Mouse (Mus musculus): Measurements from ENCODE around the gene Ccdc50.

The Ccdc50 gene

DNA sequence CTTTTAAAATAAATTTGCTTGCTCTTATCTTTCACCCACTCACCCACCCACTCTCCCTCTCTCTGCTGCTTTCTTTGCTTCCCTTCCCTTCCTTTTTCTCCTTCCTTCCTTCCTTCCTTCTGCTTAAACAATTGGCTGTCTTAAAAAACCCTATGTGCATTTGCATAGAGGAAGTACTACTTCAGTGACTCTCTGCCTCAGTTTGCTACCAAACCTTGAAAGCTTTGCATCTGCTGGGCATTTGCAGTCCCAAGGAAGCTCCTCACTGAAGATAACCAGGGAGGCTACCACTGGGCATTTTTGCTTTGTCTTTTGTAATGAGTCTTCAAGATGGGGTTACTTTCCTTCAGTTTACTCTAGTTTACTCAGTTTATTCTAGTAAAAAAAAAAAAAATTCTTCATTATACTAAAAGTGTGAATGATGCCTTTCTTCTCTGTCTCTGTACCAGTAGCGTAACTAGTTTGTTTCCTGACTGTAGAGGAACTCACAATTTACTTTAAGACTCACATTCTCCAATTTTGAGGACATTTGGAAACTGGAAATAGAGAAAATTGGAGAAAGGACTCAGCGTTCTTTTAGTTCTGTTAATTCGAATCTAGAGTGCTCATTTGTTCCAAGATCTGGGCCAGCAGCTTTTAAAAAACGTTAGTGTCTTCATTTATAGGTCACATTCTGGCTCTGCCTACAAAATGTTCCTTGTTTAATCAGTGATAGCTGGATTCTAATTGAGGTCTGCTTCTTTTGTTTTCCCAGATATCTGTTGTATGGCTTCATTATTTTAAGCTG lies 6.8 kb downstream of the Ccdc50 start:
- DNase-seq (ENCODE audit: low spot score) = no peak

DNA sequence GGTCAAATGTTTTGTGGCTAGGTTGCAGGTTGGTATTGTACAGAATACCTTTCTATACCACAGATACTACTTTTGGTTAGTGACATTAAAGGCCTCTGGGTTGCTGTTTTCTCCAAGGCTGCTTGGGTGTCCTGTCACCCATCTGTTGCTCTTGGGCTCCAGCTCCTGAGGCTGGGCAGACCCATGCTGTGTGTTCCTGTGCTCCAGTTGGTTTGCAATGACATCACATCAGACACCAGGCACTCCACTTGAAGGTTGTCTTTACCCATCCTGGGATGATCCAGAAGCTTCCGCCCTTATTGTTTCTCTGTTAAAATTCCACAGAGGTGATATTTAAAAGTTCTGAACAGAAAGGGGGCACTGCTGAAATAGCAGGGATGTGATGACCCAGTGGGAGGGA lies 8.3 kb downstream of the Ccdc50 start:
- no peak for DNase-seq (ENCODE audit: low spot score)

DNA sequence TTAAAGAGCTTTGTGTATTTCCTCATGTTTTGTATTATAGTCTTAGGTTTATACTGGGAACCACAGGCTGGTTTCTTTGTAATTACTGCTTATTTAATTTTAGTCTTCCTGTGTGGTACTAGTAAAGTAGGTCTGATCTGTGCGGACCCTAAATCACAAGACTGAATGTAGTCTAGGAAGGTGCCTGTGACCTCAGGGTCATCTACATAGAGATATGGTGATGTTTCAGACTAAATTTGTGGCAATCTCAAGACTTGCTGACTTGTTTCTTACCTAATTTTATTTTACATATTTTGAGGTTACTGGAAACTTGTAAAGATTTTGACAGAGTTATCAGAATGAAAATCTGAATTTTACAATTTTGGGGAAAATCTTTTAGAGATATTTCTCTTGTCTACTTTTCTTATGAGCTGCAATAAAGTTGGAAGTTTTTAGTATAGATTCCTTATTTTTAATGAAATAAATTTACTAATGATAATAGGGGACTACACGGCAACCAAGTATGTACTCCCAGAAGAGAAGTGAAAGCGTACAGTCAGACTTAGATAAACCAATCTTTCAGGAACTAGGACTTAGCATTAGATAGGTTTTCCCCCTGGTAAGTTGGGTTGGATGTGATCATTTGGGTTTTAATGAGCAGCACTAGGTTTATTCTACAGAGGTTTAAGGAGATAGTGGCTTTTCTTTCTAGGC lies 10.5 kb downstream of the Ccdc50 start:
- no peak for DNase-seq (ENCODE audit: low spot score)

DNA sequence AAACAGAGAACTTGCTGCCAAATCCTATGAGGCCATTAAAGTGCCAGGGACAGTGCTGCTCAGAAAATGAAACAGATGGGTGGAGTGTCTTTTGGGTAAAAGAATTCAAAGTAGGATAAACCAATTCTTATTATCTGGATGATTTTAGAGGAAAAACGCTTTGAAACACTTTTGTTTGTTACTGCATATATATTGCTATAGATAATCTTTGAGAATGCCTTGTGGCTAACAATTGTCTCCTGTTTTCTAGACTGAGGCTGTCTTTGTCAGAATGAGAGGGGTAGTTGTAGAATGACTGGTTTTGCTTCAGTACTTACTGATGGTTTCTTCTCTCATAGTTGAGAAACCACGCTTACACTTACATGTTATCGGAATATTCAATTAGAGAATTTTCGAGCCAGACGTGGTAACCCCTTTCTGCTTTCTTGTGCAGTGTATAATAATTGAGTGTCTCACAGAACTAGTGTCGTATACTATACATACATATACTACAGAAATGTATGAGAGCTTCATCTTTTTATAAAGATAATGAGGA lies 11.1 kb downstream of the Ccdc50 start:
- DNase-seq (ENCODE audit: low spot score) = no peak

DNA sequence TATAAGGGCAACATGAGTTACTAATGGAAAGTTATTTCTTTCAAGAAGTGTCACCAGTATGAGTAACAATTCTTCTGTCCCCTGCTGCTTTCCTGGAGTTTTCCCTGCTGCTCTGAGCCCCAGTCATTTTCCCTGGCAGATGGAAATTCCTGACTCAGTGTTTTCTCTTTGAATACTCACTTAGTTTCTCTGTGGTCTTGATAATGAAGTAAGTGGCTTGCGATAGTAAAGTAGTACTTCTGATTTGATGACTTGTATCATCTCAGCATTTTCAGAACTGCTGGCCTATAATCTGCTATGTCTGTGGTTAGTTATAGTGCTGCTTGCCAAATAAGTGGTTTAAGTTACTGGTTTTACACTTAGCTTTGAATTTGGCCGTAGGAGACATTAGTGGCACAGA lies 12.9 kb downstream of the Ccdc50 start:
- no peak for DNase-seq (ENCODE audit: low spot score)

DNA sequence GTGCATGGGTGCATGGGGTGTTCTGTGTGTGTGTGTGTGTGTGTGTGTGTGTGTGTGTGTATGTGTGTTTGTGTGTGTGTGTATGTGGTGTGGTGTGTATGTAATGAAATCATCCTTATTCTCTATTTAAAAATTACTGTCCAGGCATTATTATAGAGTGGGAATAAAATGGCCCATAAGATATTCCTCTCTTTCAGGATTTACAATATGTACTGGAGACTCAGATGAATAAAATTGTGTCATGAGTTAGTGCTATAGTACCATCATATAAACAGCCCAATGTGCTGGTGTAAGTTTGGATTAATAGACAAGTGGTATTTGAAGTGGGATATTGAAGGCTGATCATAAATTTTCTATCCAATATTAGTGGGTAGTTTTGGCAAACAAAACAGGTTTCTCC lies 15.4 kb downstream of the Ccdc50 start:
- DNase-seq (ENCODE audit: low spot score) = no peak

DNA sequence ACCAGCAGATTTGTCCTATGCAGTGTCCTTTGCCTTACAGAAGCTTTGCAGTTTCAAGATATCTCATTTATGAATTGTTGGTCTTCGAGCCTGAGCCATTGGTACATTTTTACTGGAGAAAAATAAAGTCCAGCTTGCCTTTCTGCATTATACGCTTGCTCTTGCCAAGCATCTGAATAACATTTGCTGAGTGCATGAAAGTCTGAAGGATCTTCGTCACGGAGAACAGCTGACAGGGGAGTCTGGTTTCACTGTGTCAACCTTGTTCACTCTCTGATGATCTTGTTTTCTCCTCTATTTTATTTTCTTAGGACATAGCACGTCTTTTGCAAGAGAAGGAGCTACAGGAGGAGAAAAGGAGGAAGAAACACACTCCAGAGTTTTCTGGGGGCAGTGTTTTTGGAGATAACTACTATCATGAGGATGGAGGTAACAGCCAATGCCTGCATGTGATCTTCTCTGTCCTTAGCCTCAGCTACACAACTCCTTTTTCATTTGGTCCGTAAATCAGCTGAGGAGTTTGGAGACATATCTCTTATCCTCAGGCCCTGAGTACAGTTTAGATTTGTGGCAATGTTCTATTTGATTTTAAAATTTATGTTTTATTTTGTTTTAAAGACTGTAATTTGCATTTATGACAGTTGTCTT lies 28.4 kb downstream of the Ccdc50 start:
- no peak for DNase-seq (ENCODE audit: low spot score)

DNA sequence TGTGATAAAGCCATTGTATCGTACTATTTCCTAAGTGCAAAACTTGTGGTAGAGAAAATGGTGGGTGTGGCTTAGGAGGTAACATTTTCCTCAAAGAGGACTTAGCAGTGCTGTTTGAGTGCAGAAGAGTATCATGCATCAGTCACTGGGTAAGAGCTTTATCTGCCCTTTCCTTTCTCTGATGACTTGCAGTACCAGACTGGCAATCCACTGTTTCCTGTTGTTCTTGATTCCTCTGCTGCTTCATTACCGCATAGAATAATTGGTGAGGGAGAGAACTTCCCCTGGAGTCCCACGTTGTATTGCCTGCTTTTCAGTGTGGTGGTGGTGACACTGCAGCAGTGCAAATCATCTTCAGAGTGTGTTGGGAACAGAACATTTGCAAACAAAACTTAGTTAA lies 29.0 kb downstream of the Ccdc50 start:
- DNase-seq (ENCODE audit: low spot score) = no peak

DNA sequence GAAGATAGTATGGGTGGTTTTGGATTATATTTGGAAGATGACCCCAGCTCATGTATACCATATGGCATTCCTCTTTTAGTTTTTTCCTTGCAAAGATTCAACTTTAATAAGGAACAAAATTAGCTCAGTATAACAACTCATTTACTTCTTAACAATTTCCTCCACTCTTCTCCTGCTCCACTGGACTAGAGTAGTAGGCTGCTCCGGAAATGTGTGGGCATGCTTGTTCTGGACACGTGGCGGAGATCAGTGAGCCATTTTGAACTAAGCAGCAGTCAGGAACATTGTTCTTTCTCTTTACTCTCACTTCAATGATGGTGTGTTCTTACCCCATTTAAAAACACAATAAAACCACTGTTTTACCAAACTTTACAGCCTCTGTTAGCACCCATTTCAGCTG lies 32.3 kb downstream of the Ccdc50 start:
- DNase-seq (ENCODE audit: low spot score) = no peak

DNA sequence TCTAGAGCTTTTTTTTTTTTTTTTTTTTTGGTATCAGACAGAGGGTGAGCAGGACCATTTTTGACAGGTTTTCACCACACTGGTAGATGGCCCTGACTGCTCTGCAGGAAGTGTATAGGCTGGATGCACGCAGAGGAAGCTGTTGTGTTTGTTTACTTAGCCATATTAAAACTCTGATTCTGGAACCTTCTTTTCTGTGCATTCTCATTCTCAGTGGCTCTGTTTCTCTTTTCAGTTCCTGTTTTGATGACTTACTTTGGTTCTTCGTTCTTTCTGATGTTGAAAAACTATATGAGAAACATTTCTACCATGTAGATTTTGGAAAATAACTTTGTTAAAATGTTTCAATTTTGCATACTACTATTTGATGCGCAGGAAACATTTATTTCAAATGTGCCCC lies 46.4 kb downstream of the Ccdc50 start:
- no peak for DNase-seq (ENCODE audit: low spot score)

DNA sequence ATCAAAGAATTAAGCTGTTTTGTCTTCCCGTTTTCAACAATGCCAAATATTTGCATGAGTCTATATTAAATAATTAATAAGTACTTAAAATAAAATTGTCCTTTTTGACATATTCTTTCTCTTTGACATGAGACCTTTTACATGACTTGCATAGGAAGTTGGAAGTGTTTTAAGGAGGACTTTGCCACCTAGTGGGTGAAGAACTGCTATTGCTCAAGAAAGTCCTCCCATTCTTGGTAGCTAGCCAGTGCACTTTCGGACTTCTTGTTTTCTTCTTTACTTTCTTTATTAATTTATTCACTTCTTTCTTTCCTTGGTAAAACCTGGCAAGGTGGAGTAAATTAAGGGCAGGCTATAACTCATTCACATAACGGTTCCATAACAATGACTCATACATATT lies 55.3 kb downstream of the Ccdc50 start:
- DNase-seq (ENCODE audit: low spot score) = no peak

DNA sequence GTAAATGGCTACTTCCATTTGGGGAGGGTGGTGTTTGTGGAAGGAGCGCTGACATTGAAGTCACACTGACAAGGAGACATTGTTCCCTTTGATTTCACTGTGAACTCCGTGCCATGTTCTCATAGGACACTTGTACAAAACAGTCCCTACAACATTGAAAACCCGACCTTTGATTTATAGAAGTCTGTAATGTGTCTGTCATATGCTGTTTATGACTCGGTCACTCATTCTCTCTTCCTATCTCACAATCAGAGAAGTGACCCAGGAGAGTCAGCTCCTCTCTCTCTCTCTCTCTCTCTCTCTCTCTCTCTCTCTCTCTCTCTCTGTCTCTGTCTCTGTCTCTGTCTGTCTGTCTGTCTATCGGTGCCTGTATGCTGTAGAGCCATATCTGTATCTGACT lies 60.7 kb downstream of the Ccdc50 start:
- DNase-seq (ENCODE audit: low spot score) = no peak

DNA sequence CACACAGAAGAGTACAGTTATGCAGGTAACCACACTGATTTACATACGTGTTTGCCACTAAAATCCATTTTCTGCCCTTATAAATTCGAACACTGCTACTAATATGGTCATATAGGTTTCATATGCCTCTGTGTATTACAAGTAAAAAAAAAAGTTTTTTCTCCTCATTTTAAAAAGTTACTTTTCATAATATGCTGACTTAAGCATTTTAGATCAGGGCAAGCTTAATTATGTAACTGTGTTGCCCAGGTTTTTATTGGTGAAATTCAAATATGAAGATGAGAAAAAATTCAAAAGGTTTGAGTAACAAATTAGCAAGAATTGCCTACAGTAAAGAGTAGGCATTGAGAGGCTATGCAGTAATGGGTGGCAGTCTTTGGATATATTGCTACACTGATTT lies 62.0 kb downstream of the Ccdc50 start:
- DNase-seq (ENCODE audit: low spot score) = no peak

DNA sequence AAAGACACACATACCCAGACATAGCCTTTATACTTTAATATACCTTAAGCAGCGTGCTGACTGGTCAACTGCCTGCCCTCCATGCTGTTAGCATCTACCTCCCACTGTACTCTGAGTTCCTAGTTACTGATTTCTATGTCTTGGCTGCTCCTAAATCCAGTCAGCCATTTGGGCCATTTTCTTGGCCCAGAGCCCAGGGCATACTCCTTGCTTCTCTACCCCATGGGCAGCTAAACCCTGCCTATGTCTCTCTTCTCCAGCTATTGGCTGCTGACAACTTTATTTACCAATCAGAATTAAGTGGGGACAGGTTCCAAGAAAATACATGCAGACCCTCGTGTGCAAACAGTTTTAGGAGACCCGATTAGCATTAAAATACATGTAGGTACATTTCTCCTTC lies 64.7 kb downstream of the Ccdc50 start:
- no peak for DNase-seq (ENCODE audit: low spot score)

DNA sequence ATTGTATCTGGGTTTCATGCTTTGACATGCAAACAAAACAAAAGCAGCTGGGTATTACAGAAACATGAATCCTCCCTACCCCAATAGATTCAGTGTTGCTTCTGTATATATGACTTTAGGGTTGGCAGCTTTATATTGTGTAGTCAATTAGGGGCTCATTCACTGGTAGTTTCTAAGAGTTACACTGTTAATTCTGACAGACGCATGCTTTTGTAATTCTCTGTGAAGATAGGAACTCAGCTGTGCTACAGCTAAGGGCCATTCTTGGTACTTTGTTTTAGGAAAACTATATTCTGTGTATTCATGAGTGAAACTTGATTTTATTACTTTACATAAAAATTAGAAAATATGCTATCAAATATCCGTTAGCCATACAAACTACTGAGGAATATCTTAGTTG lies 65.2 kb downstream of the Ccdc50 start:
- DNase-seq (ENCODE audit: low spot score) = no peak

DNA sequence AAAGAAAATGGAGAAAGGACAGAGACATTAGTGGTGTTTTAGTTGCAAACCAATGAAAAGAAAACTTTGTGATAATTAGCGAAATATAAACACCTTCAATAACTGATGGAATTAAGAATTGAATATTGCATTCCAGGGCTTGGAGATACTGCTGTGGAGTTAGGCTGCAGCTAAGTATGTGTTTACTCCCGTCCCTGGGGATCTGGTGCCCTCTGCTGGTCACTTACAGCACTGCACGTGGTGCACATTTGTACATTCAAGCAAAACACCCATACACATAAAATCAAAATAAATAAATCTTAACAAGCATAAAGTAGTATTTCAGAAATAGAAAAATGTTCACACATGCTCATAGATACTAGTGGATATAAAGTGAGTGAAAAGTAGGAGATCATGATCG lies 68.6 kb downstream of the Ccdc50 start:
- peak; percentile 51 for DNase-seq (ENCODE audit: low spot score)

DNA sequence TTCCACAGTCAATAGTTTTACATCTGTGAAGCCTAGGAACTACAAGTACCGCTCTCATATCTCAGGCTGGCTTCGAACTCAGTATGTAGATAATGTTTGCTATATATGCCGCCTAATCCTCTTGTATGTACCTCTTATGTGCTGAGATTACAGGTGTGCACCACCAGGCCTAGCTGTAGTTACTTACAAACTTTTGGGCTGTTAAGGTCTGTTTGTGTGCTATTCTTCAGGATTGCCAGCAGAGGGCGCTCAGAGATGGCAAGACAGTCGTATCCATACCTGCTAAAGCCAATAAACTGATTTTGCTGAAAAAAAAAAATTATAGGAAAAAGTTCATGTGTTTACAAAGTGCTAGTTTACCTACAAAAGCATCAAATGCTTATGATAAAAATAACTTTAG lies 80.1 kb downstream of the Ccdc50 start:
- DNase-seq (ENCODE audit: low spot score) = no peak

DNA sequence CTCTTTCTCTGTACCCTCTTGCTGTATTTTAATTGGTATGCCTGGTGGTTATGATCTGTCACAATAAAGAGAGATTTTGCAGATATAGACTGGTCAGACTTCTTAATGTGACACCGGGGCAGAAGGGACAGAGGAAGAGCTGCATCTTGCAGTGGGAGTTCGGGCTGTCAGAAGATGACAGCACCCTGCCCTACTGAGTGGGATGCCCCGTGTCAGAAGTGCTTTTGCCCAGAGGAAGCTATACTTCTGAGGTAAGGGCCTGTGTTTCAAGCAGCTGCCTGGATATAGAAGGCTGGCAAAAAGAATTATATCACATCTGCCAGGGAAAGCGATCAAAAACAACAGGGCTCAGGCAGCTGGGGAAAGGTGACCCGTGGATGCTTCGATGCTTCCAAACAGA lies 82.7 kb downstream of the Ccdc50 start:
- no peak for DNase-seq (ENCODE audit: low spot score)

DNA sequence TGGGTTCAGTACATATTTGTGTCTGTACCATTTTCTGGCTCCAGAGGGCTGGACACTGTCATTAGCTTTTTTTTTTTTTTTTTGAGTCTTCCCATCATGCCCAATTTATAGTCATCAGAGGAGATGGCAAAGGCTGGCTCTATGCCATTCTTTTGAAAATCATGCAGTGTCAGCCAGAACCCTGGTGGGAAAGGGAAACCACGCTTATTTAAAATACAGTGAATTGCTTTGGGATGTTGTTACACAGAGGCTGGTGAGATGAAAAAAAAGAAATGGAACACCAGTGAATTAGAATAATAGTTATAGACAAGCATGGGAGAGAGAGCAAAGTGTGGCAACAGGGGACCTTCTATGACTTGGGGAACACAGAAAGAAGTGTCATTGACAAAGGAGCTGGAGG lies 95.2 kb downstream of the Ccdc50 start:
- no peak for DNase-seq (ENCODE audit: low spot score)
